Mouse (Mus musculus) heart, postnatal 0 days (tissue): ENCODE results near the gene Hcrtr1.

ENCODE experiments used
- CTCF ChIP-seq: IDR thresholded peaks from 2 replicates; pipeline ENCODE4 v1.5.1; 2016; ENCODE audit warnings: antibody characterized with exemption, control low read depth, low read depth
- EP300 ChIP-seq: IDR thresholded peaks from 2 replicates; pipeline ENCODE4 v1.6.1; 2016; ENCODE audit warnings: antibody characterized with exemption, low read depth

- no peak for TF ChIP-seq CTCF
- TF ChIP-seq EP300 = no peak
These were observed 44.7 kb upstream of the Hcrtr1 start for GRCm38 (mm10) chr4:130183879-130184278.
